Comparison of ENCODE assay signal across 8 mouse cellular contexts in genomic region chr7:126796350-126796932, GRCm38 (mm10). TPM values are rescaled to one million over a fixed set of nuclear protein-coding genes. Genes with fewer than 3 reads are reported as not detected.
DNase-seq lines count a peak whose midpoint lies in the region; ATAC-seq and TF ChIP-seq lines count a peak whose summit lies in the region.

No protein-coding gene starts in this region.

- H3K27me3 ChIP-seq in midbrain, embryonic 12.5 days = no peaks in the 10 kb centered on the region

- H3K4me3 ChIP-seq in lung, adult 2 months (replicated peaks; ENCODE audit: extremely low read depth, low read depth, low read length) = no peak overlapping the region
- H3K4me3 ChIP-seq in midbrain, embryonic 12.5 days = no peak overlapping the region

- H3K27ac ChIP-seq in midbrain, embryonic 12.5 days (replicated peaks) = 0 out of 2 replicates have a peak overlapping the region, but pooled peaks have one; percentile 6

- 0 out of 2 replicates have a peak overlapping the region, but pooled peaks have one; percentile 31 for H3K9ac ChIP-seq in midbrain, embryonic 12.5 days (replicated peaks)

- TF ChIP-seq CTCF in lung, adult 2 months (IDR thresholded peaks at IDR 0.05; ENCODE audit: insufficient read depth, low read length) = peak; percentile 6; the same call in 1 of the 2 replicates

- DNase-seq in lung, adult 2 months = no peak
- DNase-seq in lung, postnatal 14 days = no peak
- peak; percentile 73 for DNase-seq in NIH3T3 (ENCODE audit: low read depth)
- peak; percentile 49 to 57 for DNase-seq in cerebellum, postnatal 36 days
- DNase-seq in kidney, postnatal 10 days = peak; percentile 52
- no peak for DNase-seq in c-Kit-positive CD71-positive TER-119-positive erythroid progenitor cells, embryonic 14.5 days (ENCODE audit: low spot score)
- DNase-seq in Muller cell, postnatal 12 days (ENCODE audit: inconsistent ontology term) = no peak

- no peak for TF ChIP-seq POLR2A in lung, adult 2 months (IDR thresholded peaks at IDR 0.05; ENCODE audit: borderline replicate concordance, extremely low read depth, low read depth, low read length)

- no peaks in the 10 kb centered on the region for H3K9me3 ChIP-seq in midbrain, embryonic 12.5 days

- peaks cover 10% of the 10 kb centered on the region for H3K4me1 ChIP-seq in lung, adult 2 months (ENCODE audit: control insufficient read depth, insufficient read depth, low read length)
- H3K4me1 ChIP-seq in midbrain, embryonic 12.5 days = peaks cover 46% of the 10 kb centered on the region

- WGBS in lung, adult 2 months = 62% methylated on average over 8 of the region's 8 CpGs
- 79% methylated on average over 8 of the region's 8 CpGs for WGBS in midbrain, embryonic 12.5 days

- peaks cover 35% of the 10 kb centered on the region for H3K36me3 ChIP-seq in midbrain, embryonic 12.5 days

- no peak overlapping the region for H3K4me2 ChIP-seq in midbrain, embryonic 12.5 days (replicated peaks)

- no peak for ATAC-seq in midbrain, embryonic 12.5 days (ENCODE audit: low FRiP score, low read depth)

RNA-seq across cellular contexts. Expression of gene Fam57b, which starts 1.0 kb away (rescaled TPM):
- polyA plus RNA-seq in lung, adult 2 months (2012; rRNA removed) = 11.9 and 13.3 TPM in 2 replicates
- polyA plus RNA-seq in midbrain, embryonic 12.5 days (2016; fragmentation: Nextera tagmentation; extraction: Ambion mirVana) = 19.3 and 20.0 TPM in 2 replicates

RNA-seq across cellular contexts. Expression of gene Ppp4c, which starts 4.1 kb away (rescaled TPM):
- polyA plus RNA-seq in lung, adult 2 months (2012; rRNA removed) = 135 and 156 TPM in 2 replicates
- 315 and 323 TPM in 2 replicates for polyA plus RNA-seq in midbrain, embryonic 12.5 days (2016; fragmentation: Nextera tagmentation; extraction: Ambion mirVana)

RNA-seq across cellular contexts. Expression of gene Tbx6, which starts 15.2 kb away (rescaled TPM):
- polyA plus RNA-seq in lung, adult 2 months (2012; rRNA removed) = 8.7 and 9.5 TPM in 2 replicates
- polyA plus RNA-seq in midbrain, embryonic 12.5 days (2016; fragmentation: Nextera tagmentation; extraction: Ambion mirVana) = 0.64 and 0.65 TPM in 2 replicates

RNA-seq across cellular contexts. Expression of gene Ypel3, which starts 19.7 kb away (rescaled TPM):
- polyA plus RNA-seq in lung, adult 2 months (2012; rRNA removed) = 390 and 597 TPM in 2 replicates
- 125 and 126 TPM in 2 replicates for polyA plus RNA-seq in midbrain, embryonic 12.5 days (2016; fragmentation: Nextera tagmentation; extraction: Ambion mirVana)

RNA-seq across cellular contexts. Expression of gene Gdpd3, which starts 30.3 kb away (rescaled TPM):
- polyA plus RNA-seq in lung, adult 2 months (2012; rRNA removed) = 18.4 and 35.7 TPM in 2 replicates
- polyA plus RNA-seq in midbrain, embryonic 12.5 days (2016; fragmentation: Nextera tagmentation; extraction: Ambion mirVana) = 2.0 and 2.4 TPM in 2 replicates

Comparison
In these comparisons a context has a peak if more than half of its experiments do, and no peak if none do; other contexts are left out.
1. DNase-seq: peak in NIH3T3 (single experiment), cerebellum, postnatal 36 days (2 of 2) and kidney, postnatal 10 days (single experiment); none in lung, adult 2 months (single experiment), lung, postnatal 14 days (single experiment), c-Kit-positive CD71-positive TER-119-positive erythroid progenitor cells, embryonic 14.5 days (single experiment) and Muller cell, postnatal 12 days (single experiment).